Mouse (Mus musculus) bone marrow, adult 2 months (tissue): Measurements from ENCODE around the gene Pak1.

Experiments used
- CTCF ChIP-seq: fragments of 200-500 bp; IDR thresholded peaks from 2 replicates; pipeline ENCODE4 v1.5.1; 2011; ENCODE audit warnings: low read length, control low read depth; ENCODE audit not compliant: control insufficient read depth, insufficient read depth
- POLR2A ChIP-seq: fragments of 200-500 bp; IDR thresholded peaks from 2 replicates; pipeline ENCODE4 v1.6.1; 2011; ENCODE audit warnings: low read depth, mild to moderate bottlenecking, control low read depth, low read length, borderline replicate concordance; ENCODE audit not compliant: control insufficient read depth

- TF ChIP-seq CTCF (no peak), POLR2A (no peak)
These were observed 84.1 kb downstream of the Pak1 start for GRCm38 (mm10) chr7:97872396-97872795.
